Mouse (Mus musculus): ENCODE results near the gene Srsf4.

The Srsf4 gene

DNA sequence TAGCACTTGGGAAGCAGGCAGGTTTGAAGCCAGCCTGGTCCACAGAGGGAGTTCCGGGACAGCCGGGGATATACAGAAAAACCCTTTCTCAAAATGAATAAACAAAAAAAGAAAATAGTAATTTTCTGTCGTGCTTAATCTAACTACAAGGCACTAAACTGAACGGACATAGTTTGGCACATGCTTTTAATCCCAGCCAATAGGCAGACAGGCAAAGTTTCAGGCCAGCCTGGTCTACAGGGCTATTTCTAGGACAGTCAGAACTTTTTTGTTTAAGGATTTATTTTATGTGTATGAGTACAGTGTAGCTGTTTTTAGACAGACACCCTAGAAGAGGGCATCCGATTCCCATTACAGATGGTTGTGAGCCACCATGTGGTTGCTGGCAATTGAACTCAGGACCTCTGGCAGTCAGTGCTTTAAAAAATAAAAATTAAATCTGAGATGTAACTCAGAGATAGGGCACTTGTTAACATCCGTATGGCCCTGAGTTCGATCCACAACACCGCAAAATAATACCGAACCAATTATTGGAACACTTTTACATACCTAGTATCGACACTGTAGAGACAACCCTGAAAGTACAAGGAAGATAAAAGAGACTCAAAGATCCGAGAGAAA is 635 bp upstream of the Srsf4 start:
- DNase-seq (ENCODE audit: low read depth, low spot score), result no peak

DNA sequence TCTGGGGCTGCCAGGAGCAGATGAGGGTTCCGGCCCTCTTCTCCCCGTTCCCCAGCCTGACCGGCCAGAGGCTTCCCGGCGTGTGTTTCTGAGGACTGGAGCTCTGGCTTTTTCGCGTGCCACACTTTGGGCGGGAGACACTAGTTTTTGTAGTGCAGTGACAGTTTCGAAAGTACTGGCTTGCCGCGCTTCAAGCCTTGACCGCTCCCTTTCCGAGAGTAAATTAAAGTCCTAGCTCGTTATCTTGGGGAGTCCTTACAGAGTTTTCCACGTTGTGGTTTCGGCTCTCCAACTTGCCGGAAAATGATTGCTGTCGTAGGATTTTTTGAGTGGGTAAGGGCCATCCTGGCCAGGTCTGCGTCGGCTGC is 736 bp downstream of the Srsf4 start:
- DNase-seq (ENCODE audit: low read depth, low spot score), result no peak

DNA sequence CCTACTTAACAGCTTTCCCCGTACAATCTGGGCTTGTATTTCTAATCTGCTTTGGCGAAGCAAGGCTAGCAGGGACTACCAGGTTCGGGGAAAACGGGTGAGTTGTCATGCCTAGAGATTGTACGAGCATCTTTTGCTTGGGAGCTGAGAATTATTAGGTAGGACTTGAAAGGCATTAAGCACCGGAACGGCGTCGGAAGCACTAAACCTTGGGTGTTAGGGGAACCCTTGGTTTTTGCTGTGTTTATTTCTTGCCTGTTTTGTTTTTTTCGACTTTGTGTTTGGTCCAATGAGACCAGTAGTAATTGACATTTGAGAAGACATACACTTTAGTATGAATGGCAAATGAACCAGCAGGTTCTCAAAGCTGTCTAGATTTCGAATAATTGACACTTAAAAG is 1.1 kb downstream of the Srsf4 start:
- no peak for DNase-seq (ENCODE audit: low read depth, low spot score)

DNA sequence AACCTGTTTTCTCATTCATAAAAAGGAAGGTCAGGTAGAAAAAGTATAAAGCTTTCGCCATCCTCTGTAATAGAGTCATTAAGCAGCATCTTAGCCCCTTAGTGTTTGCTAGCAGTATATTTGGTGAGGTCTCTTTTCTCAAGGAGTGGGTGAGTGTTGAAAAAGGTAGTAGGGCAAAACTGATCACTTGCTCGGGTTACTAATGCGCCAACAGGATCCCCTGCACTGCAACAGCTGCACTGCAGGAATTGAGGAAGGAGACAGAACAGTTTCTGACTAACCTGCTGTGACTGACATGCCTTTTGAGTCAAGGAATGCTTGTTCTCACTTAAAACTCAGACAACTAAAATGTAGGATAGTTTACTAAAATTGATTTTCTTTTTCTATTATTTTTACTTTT is 1.8 kb downstream of the Srsf4 start:
- no peak for DNase-seq (ENCODE audit: low read depth, low spot score)

DNA sequence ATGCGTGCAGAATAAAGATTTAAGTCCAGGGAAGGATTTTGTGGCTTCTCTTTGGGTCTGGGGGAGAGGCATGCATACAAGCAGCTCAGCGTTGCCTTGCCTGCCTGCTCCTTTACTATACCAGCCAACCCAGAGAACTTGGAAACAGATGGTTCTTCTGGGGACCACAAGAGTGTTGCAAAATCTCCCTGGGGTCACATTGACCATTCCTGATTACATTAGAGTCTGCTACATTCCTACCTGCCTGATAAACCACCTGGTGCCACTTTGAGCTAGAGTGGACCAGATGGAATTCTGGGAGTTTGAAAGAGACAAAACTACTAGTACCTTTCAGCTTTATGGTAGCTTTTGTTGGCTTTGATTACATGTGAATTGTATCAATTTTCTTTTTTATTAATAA is 3.4 kb downstream of the Srsf4 start:
- no peak for DNase-seq (ENCODE audit: low read depth, low spot score)

DNA sequence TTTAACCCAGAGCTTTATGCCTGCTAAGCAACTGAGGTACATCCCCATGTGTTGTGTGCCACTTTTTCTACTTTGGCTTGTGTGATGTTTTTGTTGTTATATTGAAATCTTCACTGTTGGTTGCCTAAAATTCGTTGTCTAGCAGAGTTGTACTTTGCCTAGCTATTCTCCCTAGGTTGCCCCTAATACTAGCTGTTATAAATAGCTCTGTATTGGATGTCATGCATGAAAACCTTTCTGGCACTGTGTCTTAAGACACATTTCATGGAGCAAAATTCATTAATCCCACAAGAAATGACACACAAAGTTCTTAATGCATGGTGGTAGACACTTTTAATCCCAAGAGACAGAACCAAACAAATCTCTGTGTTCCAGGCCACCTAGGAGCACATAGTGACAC is 6.3 kb downstream of the Srsf4 start:
- no peak for DNase-seq (ENCODE audit: low read depth, low spot score)

DNA sequence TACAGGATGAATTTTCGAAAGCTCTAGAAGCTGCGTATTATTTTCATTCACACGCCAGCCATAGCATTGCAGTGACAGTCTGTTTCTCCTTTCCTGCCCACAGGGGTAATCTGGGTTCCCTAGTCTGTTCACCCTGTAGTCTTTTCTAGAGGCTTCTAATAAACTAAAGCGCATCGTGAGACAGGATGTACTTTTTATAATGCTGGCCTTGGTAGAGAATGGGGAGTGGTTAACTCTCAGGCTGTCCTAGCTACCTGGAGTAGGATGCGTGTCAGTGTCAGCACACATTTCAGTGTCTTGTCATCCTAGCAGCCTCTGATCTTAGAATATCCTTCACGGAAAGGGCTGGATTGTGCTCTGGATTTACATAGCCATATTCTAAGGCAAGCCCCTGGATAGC is 7.9 kb downstream of the Srsf4 start:
- no peak for DNase-seq (ENCODE audit: low read depth, low spot score)

DNA sequence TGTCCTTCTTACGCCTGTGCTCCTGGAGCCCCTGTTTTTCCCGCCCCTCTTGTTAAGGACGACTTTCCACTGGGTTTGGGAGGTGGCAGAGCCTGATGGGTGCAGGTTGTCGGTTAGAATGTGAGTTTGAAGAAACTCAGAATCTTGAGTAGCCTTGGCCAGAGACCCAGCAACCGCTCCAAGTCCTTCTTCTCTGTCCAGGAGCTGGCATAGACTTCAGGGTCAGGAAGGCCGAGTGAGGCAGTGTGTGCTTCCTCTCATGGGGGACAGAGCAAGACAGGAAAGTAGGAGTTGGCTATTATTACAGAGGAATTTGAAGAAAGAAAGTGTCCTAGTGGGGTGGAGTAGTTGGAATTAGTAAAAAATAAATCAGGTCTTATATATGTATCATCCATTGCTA is 10.2 kb downstream of the Srsf4 start:
- DNase-seq (ENCODE audit: low read depth, low spot score), result no peak

DNA sequence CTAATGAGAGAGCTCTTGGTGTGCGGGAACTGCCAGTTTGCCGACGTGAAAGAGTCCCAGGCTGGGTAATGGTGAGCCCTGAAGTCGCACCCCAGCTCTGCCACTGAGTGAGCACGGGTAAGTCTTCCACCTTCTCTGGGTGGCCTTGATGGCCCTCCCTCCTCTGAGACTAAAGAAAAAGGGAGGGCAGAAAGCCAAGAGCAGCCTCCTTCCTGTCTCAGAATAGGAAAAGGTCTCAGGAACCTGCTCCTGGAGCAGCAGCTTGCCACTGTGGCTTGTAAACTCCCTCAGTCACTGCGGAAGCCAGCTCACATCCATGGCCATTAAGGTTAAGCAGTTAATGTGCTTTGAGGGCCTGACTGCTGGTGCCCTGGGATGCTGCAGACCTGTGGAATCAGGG is 12.0 kb downstream of the Srsf4 start:
- DNase-seq (ENCODE audit: low read depth, low spot score), result no peak

DNA sequence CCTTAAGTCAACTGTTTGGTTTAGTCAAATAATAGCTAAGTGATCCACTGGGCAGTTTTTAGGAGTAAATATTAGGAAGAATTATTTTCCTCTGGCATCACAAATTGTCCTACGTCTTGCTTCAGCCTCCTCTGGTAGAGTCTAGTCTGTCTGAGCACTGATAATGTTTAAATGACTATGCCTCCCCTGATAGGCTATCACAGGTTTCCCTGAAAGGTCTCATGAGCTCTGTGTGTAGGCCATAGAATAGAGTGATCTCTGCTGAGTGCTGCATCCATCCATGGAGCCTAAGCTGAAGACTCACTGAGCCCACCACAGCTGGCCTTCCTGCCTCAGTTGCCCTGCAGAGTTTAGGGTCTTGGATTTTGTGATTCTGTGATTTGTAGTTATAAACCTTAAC is 15.1 kb downstream of the Srsf4 start:
- no peak for DNase-seq (ENCODE audit: low read depth, low spot score)

DNA sequence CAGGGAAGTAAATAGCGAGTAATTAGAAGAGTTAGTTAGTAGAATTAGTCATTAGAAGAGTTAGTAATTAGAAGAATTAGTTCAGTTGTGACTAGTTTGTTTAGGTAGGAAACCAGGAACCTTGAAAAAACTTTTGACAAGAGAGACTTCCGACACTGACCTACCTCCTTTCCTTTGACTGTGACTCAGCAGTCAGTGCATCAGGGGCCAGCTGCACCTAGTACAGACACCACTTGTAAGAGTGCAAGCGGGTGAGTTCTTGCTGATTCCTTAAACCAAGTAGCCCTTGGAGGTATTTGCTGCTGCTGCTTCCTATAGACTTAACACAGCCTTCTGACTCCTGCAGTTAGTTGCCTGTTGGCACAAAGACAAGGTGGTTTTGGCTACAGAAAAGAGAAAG is 17.3 kb downstream of the Srsf4 start:
- no peak for DNase-seq (ENCODE audit: low read depth, low spot score)

DNA sequence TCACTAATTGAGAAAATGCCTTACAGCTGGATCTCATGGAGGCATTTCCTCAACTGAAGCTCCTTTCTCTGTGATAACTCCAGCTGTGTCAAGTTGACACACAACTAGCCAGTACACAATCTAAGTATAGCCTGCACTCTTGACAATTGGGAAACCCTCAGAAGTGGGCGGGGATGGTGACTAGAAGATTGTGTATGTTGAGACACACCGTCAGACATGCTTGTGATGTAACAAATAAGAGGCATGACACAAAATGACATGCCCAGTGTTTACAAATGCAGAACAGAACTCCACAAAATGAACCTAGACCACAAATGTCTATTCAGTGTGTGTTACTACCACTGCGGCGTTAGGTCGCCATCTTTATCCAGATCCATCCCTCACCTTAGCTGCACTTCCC is 23.7 kb downstream of the Srsf4 start:
- DNase-seq (ENCODE audit: low read depth, low spot score), result no peak

DNA sequence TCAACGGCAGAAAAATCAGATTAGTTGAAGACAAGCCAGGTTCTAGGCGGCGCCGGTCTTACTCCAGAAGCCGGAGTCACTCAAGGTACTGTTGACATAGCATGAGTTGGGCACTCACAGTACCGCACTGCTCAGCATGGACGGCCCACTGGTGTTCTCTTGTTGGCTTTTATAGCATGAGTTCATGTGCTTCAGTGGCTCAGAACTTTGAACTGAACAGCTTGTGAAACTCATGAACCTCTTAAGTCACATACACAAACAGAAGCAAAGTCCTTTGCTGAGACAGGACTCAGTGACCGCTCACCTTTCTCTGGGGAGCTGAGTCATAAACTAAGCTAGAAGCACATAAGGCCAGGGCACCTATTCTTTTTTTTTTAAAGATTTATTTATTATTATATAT is 24.4 kb downstream of the Srsf4 start:
- DNase-seq (ENCODE audit: low read depth, low spot score), result no peak

DNA sequence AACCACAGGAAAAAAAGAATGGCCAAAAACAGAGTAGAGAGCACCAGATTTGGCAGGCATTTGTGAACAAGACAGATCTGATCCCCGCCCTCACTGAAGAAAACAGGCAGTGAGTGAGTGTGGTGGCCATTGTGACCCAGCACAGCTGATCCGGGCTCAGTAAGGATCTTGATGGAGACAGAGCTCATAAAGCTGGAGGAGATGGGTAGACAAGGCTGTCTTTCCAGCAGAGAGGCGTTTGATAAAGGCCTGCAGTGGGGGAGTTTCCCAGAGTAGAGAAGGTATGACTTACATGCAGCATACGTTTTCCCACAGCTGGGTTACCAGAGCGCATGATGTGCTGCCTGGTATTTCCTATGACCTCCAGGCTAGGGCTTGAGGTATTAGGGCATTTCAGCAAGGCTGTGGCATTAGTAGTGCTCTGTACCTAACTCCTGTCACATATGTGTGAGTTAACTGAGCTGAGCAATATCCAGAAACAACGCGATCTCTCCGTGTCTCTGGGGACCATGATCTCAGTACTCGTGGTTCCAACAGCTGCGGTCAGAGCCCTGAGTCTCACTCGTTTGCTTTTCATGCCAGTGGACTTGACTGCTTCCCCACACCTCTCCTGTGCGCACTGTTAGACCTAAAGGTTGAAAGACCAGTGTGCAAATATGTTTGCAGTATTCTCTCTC is 25.2 kb downstream of the Srsf4 start:
- no peak for DNase-seq (ENCODE audit: low read depth, low spot score)

DNA sequence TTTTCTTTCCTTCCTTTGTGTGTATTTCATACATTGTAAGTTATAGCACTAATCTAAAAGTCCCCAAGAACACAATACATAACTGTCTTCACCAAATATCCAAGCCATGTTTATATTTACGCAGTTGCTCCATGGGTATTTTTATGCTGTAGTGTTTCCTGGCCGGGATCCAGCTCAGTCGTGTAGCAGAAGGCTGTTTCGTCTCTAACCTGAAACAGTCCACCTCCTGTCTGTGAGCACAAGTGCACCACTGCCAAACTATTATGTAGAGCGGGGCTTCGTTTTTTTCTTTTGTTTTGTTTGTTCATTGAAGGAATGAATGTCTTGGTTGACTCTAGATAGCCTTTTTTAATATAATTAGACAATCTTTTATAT is 25.8 kb downstream of the Srsf4 start:
- no peak for DNase-seq (ENCODE audit: low read depth, low spot score)

DNA sequence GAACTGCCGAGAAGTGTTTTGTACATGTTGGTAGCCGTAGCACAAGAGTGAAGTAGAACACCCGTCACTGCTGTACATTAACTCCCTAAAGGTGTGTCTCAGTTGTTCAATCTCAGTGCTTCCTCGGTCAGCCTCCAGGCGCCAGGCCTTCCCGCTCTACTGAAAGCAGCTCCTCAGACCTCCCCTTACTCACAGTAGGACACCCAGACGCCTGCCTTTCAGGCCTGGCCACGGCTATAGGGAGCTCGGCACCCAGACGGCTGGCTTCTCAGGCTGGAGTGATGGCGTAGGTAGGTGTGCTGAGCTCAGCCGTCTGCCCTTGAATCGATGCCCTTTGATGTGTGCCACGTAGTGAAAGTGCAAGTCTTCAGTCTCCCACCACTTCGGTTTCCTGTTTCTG is 27.7 kb downstream of the Srsf4 start:
- no peak for DNase-seq (ENCODE audit: low read depth, low spot score)

DNA sequence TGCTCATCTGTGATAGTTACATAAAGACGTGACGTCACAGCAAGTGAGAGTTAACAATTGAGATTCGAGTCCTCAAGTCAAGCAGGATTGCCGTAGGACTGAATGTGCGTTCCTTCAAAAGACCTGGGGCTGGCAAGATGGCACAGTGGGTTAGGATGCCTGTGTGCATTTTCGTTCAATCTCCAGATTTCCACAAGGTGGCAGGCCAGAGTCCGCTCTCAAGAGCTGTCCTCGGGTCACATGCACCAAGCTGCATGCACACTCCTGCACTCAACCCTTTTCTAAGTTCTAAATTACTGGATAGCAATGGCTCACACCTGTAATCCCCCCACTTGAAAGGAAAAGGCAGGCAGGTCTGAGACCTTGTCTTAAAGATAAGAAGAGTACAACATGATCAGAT is 31.1 kb downstream of the Srsf4 start:
- no peak for DNase-seq (ENCODE audit: low read depth, low spot score)

DNA sequence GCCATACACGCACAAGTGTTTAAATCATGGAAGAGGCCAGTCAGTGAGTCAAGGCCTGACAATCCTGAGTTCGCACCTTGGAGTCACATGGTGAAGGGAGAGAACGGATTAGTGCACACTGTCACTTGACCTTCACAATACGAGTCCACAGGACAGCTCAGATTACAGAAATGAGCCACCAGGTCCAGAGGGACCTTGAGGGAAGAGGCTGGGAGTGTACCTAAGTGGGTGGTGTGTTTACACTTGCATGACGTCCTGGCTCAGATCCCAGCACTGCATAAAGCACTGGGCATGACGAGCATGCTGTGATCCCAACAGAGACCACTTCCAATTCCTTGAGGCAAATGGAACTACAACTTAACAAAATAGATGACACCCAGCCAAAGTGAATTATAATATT is 33.0 kb downstream of the Srsf4 start:
- DNase-seq (ENCODE audit: low read depth, low spot score), result no peak

DNA sequence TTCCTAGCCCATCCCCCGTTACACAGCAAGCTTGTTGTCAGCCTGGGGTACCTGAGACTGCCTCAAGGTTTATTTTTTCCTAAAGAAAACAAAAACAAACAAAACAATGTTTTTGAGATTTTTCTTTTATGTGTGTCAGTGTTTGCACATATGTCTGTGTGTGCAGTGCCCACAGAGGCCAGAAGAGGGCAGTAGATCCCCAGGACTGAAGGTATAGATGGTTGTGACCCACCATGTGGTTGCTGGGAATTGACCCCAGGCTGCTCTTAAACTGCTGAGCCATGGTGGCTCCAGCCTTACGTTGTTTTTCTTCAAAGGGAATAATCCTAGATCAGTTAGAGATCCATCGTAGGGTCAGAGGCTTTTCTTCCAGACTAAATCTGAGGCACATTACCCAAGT is 34.5 kb downstream of the Srsf4 start:
- DNase-seq (ENCODE audit: low read depth, low spot score), result no peak

DNA sequence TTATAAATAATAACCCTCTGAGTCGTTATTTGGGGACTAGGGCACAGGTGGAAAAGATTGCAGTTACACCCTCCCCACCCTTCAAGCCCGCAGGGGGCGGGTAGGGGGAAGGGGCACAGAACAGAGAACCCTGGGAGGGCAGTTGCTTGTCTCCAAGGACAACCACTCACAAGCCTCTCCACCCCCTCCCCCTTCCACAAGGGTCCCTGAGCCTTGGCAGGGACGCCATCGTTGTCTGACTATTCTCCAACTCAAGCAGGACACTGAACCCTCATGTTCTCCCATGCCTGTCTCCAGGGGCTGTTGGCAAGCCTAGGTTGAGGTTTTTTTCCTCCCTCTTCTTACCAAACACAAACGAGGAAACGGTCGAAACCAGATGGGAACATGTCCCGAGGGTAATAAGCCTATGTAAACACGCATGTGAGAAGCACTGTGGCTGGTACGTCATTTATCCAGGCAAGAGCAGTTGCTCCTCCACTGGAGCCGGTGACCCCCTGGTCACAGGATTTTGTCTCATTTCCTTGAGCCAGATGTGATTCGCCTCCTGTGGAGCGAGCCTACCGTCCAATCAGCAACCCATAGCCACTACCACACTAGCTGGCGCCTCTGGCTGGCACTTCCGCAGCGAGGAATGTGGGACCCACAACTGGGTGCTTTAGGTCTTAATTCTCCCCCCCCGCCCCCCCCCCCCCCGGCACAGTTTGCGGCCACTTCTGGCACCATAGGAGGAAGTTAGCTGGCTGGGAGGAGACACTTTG is 37.0 kb downstream of the Srsf4 start:
- no peak for DNase-seq (ENCODE audit: low read depth, low spot score)

DNA sequence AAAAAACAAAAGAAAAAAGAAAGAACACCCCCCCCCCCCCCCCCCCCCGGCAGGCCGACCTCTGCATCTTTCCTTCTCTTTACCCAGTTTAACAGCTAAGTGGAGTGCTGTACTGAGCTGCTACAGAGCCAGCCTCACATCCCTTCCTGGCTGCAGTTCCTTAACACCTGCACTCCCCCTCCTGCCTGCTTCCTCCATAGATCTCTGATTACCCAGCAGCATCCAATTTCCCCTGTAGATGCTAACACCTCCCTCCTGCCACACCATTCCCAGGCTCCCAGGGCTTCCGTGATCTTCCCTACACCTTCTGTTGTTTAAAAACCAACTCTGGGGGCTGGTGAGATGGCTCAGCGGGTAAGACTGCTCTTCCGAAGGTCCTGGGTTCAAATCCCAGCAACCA is 38.1 kb downstream of the Srsf4 start:
- no peak for DNase-seq (ENCODE audit: low read depth, low spot score)

DNA sequence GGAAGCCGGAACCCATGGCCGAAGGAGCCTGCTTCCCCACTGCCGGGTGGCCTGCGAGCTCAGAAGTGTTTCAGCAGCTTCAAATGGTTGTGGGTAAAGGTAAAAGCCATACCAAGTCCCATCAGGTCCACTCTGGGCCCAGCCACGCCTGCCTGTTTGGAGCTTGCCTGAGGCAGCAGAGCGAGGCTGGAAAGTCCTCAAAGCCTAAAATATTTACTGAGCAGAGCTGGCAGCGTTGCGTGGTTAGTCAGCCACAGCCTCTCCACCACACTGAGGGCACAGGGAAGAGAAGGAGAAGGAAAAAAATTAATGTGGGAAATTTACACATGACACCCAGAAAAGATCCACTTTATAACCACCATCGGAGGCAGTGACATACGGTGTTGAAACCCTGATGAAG is 40.1 kb downstream of the Srsf4 start:
- no peak for DNase-seq (ENCODE audit: low read depth, low spot score)

DNA sequence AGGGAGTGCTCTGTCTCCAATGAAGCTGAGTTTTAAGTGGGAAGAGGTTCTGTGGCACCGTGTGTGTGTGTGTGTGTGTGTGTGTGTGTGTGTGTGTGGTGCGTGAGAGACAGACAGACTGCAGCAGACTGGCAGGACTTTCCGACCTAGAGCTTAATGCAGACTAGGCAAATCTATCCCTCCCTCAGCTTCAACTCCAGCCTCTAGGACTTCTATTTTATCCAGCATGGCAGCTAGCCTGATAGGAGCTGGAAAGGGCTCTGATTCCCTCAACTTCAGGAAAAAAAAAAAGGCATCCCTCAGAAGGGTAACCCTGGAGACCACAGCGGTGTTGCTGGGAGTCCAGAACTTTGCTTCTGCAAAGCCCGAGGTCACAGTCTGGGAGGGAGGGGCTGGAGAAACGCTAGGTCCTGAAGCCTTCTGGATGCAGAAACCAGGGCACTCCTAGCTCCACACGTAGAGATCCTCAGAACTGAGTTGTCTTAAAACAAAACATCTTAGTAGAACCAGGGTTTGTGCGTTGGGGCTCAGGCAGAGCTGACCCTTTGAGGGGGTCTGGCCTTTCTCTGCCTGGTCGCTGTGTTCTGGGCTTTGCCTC is 40.7 kb downstream of the Srsf4 start:
- DNase-seq (ENCODE audit: low read depth, low spot score), result no peak
